Mouse (Mus musculus): ENCODE data around the gene Nek9.

The Nek9 gene

GRCm38 (mm10) chr12:85339243-85339729 lies at the start of gene Nek9:
Gene Nek9, minus strand, starts transcription at chr12:85339362.
- in situ Hi-C loops (cut with MseI, MboI), result no loop called here

DNA sequence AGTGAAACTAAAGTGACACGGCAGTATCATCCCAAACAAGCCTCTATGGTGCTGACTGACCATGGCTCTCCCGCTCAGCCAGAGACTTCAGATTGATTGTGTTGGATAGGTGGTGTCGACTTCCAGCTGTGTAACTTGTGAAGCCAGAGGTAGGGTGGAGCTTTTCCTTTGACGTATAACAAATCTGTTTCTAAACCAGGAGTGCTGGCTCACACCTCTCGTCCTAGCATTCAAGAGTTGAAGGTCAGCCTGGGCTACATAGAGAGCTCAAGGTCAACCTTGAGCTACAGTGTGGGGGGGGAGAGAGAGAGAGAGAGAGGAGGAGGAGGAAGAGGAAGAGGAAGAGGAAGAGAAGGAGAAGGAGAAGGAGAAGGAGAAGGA lies 46.8 kb upstream of the Nek9 start:
- in situ Hi-C loops (cut with MseI, MboI), result no loop called here

DNA sequence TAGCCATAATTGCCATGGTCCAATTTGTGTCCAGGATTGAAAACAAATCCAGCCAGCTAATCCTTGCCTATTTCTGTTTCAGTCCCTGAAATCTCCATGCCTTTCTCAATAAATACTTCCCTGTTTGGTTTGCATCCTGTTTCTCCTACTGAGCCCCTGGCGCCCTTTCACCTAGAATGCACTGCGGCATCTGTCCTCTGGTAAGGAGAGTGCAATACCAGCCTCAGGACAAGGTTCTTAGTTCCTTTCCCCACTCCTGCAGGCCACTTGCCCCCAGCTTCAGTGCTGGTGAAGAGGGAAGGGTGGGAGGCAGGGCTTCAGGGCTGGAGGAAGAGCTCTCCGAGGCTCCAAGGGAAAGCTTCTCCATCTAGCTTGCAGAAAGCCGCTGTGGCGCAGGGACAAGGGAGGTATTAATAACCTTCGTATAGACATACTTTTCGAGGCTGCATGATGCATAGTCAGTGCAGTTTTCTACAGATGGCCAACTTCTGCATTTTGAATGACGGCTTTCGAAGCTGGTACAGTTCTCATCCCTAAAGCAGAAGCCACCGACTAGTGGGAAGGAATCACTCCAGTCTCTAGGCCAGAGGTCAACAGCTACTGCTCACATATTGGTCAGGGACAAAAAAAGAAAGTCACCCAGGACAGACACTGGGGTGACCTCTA lies 46.3 kb upstream of the Nek9 start:
- in situ Hi-C loops (cut with MseI, MboI), result no loop called here

- in situ Hi-C loops (cut with MseI, MboI), result no loop called here
These were observed 43.9 kb upstream of the Nek9 start for GRCm38 (mm10) chr12:85382761-85383680.

DNA sequence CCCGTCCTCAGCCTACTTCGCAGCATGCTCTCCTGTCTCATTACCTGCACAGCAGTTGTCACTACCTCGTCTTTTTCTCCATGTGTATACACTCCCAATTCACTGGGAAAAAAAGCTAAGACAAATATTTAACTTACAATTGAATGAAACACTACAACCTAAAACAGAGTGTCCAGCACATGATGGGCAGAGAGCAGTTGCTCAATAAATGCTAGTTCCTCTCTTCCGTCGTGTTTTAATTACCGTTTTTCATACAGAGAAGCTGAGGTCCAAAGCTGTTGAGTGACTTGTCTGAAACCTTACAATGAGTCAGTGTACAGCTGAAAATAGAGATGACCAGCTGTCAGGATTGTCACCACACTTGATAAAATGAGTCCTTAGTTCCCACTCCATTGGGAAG lies 42.4 kb upstream of the Nek9 start:
- in situ Hi-C loops (cut with MseI, MboI), result no loop called here

GRCm38 (mm10) chr12:85380942-85381341 lies 41.8 kb upstream of the Nek9 start:
- in situ Hi-C loops (cut with MseI, MboI), result no loop called here

GRCm38 (mm10) chr12:85380308-85380707 lies 41.1 kb upstream of the Nek9 start:
- in situ Hi-C loops (cut with MseI, MboI), result no loop called here

DNA sequence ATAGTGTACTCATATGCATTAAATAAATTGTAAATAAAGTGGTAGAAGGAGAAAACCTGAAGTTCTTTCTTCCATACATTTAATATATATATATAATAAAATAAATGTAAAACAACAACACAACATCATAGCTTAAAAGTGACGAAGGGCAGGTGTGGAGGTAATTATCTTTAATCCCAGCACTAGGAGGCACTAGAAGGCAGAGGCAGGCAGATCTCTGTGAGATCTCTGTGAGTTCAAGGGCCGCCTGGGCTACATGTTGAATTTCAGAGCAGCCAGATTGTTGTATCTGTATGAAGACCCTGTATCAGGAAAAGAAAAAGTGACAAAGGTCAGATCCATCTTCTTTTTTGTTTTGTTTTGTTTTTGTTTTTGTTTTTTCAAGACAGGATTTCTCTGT lies 39.1 kb upstream of the Nek9 start:
- in situ Hi-C loops (cut with MseI, MboI), result loop anchor here (5.0 kb wide), 2 partner anchors 109 to 114 kb away; no protein-coding TSS in a partner anchor

GRCm38 (mm10) chr12:85374561-85375272 lies 35.6 kb upstream of the Nek9 start, which contains the start of gene Tmed10:
Gene Tmed10, minus strand, starts transcription at chr12:85374847.
- in situ Hi-C loops (cut with MseI, MboI), result loop anchor here (5.0 to 25.0 kb wide), 3 partner anchors 113 to 288 kb away; no protein-coding TSS in a partner anchor

GRCm38 (mm10) chr12:85373591-85374560 lies 34.7 kb upstream of the Nek9 start:
- in situ Hi-C loops (cut with MseI, MboI), result loop anchor here in 1 of 2 experiments (25.0 kb wide), 1 partner anchor 288 kb away; no protein-coding TSS in a partner anchor

- in situ Hi-C loops (cut with MseI, MboI), result loop anchor here in 1 of 2 experiments (25.0 kb wide), 1 partner anchor 290 kb away; no protein-coding TSS in a partner anchor
These were observed 33.0 kb upstream of the Nek9 start for GRCm38 (mm10) chr12:85372068-85372665.

DNA sequence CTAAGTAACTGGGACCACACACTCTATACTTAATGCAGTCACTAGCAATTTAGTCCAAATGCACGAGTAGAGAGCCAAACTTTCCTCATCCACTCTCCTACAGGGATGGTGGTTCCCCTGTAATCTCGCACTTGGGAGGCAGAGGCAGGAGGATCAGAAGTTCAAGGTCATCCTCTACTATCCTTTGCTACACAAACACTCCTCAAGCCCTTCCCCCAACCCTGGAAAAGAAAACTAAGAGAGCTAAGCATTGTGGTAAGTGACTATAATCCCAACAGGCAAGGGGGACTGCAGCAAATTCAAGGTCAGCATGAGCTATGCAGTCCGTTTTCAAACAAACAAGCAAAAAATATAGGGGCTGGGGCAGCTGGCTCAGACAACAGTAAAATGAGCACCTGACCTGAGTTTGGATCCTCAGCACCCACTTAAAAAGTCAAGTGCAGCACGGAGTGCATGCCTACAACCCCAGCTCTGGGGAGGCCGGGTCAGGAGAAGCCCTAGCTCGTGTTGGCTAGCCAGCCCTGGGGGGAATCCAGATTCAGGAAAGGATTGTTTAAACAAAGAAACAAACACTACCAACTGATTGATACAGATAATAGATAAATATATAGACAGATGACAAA lies 29.4 kb upstream of the Nek9 start:
- in situ Hi-C loops (cut with MseI, MboI), result loop anchor here in 1 of 2 experiments (25.0 kb wide), 1 partner anchor 294 kb away; no protein-coding TSS in a partner anchor

DNA sequence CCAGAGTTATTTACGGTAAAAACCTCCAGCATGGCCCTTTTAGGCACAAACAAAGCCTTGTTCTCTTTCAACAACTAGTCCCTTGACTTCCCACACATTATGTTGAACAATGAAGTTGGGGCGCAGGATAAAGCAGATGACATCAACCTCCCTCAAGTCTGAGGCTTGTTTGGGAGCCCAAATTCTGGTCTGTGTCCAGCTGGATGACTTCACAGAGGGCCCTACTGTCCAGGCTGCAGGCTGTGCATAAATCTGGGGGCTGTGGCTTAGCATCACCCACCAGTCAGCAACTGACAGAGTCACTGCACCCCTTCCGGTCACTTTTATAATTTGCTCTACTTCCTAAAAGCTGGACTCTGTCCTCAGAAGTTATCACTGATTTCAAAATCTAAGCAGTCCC lies 27.1 kb upstream of the Nek9 start:
- in situ Hi-C loops (cut with MseI, MboI), result loop anchor here in 1 of 2 experiments (25.0 kb wide), 1 partner anchor 296 kb away; no protein-coding TSS in a partner anchor

DNA sequence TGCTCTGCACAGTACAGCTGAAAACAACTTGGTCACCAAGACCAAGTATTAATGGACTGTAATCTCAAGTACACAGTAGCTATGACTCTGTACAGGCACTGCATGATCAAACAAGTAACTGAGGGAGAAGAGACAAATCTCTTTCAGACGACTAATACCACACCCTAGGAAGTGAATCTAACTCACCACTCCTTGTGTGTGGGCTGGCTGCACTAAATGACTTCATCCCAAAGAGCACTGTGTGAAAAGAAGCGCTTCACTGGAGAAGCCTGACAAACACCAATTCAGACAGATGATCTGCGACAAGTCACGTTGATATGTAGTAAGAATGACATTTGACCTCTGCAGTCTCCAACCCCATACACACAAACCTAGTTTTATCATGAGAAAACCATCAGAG lies 23.3 kb upstream of the Nek9 start:
- in situ Hi-C loops (cut with MseI, MboI), result loop anchor here in 1 of 2 experiments (25.0 kb wide), 1 partner anchor 300 kb away; no protein-coding TSS in a partner anchor

GRCm38 (mm10) chr12:85361580-85361979 lies 22.4 kb upstream of the Nek9 start:
- in situ Hi-C loops (cut with MseI, MboI), result loop anchor here in 1 of 2 experiments (25.0 kb wide), 1 partner anchor 301 kb away; no protein-coding TSS in a partner anchor

DNA sequence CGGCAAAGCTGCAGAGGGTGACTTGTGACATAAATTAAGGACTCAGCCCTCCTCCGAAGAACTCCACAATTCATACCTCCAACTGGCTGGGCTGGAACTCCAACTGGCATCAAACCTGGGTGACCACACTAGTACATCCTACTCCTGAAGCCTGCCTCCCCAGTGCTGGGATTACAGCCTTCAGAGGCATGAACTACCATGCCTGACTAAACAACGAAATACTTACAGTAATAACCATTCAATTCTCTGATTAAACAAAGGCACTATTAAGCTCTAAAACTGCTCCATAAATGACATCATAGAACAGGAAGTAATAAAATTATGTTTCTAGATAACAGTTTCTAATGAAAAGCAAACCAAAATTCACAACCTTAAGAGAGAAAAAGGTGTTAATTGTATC lies 22.0 kb upstream of the Nek9 start:
- in situ Hi-C loops (cut with MseI, MboI), result loop anchor here in 1 of 2 experiments (25.0 kb wide), 1 partner anchor 301 kb away; no protein-coding TSS in a partner anchor

- in situ Hi-C loops (cut with MseI, MboI), result loop anchor here in 1 of 2 experiments (25.0 kb wide), 1 partner anchor 308 kb away; no protein-coding TSS in a partner anchor
These were observed 14.9 kb upstream of the Nek9 start for GRCm38 (mm10) chr12:85354061-85354460.

DNA sequence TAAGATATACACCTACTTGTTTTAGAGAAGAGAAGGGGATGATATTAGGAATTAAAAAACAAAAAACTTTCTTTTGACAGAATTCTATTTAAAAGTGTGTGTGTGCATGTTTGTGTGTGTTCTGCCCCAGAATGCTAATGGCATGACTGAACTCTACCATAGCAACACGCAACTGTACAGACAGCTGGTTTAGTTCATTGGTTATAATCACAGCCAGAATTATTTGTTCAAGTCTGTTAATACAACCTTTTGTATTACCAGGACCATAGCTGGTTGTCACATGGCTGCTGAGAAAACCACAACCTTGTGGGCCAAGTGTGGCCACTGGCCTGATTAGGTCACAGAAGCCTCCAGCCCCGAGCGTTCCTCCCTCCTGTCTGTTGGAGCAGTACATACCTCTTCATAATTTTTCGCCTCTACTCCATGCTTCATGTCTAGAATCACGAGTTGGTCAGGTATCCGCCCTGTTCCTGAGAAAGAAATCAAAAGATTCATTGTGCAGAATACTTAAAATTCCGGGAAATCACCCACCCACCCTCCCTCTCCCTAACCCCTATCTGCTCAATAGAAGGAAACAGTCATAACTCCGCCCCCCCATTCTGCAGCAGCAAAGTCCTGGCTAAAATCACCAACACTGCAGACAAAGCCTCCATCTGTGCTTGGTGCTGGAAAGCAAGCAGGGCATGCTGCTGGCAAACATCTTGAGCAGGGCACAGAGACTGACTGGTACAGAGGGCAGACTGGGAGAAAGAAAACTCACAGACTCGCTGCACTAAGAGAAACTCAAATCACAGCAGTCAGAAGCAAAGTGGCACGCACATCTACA lies 11.5 kb upstream of the Nek9 start:
- in situ Hi-C loops (cut with MseI, MboI), result loop anchor here in 1 of 2 experiments (25.0 kb wide), 1 partner anchor 312 kb away; no protein-coding TSS in a partner anchor
